Mouse (Mus musculus): Measurements from ENCODE around the gene Hacd2. TPM values are rescaled to one million over a fixed set of nuclear protein-coding genes. Genes with fewer than 3 reads are reported as not detected.
A peak's percentile ranks its signal among the peaks of the same experiment; 100 is the strongest.

Hacd2 gene
- total RNA-seq, 2 experiments from 2014 or later, result 3.2 to 4.8 TPM

DNA sequence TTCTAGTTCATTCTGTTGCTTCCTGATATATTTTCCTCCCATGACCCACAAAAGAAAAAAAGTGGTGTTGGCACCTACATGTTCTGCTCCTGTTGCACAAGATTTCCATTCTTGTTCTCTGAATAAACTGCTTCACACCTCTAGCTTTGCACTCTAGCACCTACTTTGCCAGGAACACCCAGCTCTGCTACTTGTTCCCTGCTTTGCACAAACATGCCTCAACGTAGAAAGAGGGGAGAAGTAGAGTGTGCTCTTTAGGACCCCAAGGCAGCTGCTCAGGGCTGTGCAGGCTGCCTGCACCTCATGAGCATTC lies 32.9 kb downstream of the Hacd2 start:
- DNase-seq, result no peak

DNA sequence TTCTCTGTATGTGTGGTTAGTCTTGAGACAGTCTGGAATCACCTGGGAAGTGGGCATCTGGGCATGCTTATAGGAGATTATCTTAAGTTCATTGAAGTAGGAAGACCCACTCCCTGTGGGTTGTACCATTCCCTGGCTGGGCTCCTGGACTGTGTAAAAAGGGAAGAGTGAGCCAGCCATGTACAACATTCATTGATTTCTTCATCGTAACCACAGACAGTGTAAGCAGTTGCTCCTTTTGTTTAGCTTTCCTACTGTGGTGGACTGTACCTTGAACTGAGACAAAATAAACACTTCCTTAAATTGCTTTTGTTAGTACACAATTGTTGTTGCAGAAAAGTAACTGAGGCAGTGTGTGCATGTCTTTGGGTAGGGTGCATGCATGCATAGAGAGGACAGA lies 33.6 kb downstream of the Hacd2 start:
- no peak for DNase-seq

DNA sequence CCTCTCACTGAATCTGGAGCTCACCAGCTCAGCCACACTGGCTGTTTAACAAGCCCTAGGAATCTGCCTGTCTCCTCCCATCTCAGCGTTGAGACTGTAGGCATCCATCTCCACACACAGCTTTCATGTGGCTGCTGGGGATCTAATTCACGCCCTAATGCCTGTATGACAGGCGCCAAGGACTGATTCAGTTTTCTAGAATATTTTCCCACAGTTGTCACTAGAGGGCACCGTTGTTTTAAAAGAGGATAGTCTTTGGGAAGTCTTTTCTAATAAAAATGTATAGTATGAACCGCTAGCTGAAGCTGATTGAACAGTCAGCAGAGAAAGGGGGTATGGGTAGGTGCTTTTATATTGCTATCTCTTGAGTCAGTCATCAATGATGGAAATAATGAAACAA lies 34.1 kb downstream of the Hacd2 start:
- DNase-seq, result no peak

DNA sequence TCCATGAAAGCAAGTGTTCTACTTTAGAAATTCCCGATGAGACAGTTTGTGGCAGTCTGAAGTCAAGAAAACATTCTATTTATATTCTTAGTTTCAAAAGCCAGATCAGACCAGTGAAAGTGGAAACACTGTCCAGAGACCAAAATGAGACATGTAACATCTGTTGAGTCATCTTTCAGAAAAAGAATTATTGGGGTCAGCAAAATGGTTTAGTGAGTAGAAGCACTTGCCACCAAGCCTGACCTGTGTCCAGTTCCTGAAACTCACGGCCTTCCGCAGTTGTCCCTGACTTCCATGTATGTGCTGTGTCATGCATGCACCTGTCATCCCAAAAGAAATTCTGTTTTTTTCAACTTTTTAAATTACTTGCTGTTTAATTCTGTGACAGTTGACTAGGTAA lies 34.6 kb downstream of the Hacd2 start:
- no peak for DNase-seq

DNA sequence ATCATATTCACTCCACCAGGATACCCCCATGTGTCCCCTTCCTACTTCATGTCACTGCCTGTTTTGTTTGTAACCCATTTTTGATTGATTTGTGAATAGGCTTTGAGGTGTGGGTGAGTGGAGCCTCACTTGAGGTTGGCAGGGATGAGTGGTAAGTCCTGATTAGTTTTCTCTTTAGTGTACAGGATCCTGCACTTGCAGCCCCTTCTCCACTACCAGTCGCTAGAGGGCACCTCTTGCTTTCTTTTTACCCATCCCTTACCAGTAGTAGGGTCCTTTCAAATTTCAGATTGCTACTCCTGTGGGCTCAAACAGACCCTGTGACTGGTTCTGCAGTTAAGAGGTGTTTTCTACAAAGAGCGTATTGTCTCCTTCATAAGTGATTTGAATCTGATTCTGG lies 38.8 kb downstream of the Hacd2 start:
- no peak for DNase-seq

DNA sequence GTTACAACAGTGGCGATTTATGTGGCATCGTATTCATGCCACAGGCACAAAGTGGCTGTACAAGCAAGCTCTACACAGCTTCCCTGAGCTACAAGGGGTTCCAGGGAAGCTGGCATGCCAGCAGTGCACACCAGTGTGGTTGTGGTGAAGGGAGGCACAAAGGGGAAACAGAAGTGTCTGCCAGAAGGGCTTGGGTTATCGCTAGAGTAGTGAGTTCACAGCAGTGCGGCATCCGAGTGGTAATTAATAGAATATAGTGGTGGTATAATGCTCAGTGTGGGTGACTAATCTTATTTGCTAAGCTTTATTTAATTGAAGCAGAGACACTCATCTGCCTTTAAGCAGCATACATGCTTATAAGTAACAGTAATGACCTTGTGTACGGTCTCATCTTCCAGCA lies 43.5 kb downstream of the Hacd2 start:
- no peak for DNase-seq

DNA sequence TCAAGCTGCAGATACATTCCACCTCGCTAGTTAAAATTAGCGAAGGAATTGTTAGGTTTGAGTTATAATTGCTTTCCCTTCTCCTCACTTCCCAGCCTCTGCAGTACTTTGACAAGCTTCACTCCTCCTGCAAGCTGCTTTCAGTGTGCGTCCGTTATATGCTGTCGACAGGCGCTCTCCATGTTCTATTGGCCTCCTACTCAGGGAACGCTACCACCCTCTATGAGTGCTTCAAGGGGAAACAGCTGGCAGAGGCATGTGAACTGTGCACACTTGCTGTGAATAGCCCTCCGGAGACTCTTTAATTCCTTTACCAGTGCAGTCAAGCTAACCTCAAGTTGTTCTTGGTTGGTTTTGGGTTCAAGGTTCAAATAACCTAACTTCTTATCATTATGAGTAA lies 44.9 kb downstream of the Hacd2 start:
- no peak for DNase-seq

DNA sequence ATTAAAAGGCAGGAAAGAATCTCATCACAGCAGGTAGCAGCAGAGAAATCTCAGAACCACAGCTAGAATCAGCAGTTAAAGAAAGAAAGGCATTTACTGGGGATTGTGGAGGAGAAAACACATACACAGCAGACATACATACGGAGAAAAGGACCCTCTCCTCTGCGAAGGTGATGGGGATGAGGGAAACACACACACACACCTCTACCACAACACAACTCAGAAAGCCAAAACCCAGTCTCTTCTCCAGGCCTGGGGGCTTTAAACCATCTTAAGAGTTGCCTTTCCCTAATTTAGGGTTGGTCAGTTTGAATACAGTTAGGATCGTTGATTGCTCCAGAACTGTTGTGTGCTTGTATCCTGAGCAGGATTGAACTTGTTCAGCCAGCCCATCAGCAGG lies 45.4 kb downstream of the Hacd2 start:
- no peak for DNase-seq

DNA sequence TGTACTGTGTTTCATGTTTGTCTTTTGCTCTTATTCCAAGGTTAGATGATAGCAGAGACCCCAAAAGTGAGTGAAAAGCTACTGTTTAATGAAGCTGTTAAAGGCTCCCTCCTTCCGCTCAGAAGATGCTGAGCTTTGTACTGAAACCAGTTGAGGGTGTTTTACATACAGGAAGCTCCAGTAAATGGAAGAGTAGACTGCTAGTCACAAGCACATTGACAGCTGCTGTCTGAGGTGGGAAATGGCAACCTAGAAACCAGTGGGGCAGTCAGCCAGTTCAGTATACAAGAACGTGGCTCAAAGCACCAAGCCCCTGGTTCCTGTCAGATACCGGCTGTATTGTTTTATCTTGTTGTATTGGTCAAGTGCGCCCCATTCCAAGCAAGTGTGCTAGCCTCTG lies 46.7 kb downstream of the Hacd2 start:
- DNase-seq, result no peak

DNA sequence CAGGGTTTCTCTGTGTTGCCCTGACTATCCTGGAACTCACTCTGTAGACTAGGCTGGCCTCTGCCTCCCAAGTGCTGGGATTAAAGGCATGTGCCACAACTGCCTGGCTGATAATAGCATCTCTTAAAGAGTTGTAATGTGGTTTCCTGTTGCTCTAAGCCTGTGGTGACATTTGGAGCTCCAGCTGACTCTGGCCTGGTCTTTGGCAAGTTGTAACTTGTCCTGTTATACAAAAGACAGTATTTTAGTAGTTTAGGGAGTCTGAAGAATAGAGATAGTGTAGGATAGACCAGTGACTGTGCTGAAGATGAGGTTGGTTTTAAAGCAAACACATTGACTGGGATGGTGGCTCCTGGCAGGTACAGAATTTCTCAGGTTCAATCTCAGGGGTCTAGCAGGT lies 52.2 kb downstream of the Hacd2 start:
- DNase-seq, result no peak

DNA sequence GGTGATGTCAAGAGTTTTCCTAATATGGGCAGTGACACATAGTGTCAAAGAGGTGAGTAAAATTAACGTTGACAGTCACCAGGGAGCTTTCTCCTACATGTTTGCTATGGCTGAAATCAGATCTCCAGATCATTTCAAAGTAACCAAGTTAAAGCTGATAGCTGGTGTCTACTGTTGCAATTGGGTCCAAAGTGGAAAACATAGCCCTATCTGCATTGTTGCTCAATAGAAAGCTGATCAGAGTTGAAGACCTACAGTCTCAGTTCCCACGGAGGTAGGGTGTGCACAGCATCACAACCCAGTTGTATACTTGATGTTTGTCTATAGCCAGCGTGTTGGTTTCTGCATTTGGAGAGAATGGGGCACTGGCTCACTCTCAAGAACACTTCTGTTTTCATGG lies 53.4 kb downstream of the Hacd2 start:
- no peak for DNase-seq

DNA sequence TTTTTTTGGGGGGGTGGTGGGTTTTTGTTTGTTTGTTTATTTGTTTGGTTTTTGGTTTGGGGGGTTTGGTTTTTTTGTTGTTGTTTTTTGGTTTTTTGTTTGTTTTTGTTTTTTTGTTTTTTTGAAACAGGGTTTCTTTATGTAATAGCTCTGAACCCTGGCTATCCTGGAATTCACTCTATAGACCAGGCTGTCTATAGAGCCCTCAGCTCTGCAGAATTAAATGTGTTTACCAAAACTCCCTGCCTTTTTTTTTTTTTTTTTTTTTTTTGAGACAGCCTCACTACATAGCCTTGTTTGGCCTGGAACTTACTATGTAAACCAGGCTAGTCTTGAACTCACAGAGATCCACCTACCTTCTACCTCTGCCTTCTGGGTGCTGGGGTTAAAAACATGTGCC lies 71.3 kb downstream of the Hacd2 start:
- DNase-seq, result no peak

DNA sequence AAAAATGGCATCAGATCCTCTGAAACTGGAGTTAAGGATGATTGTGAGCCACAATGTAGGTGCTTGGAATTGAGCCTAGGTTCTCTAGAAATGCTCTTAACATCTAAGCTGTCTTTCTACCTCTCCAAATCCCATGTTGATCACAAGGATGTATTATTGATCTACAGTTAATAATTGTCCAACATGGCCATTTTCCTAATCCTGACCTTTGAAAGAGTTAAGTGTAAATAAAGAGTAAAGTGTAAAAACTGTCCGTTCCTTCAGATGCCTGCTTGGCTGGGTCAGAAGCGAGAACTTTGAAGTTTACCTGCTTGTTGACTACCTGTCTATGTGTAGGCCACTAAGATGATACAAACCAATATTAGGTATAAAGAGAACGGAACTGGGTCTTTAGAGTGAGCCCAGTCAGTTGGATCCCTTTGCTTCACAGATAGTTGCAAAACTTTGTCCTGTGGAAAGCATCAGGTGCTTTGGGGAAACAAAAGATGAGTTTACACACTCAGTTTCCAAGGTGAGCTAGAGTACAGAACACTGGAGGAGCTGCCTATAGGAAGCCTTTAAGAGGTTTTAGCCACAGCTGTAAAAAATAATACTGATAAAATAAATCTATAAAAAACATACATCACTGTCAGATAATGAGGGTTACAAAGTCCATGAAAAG lies 75.8 kb downstream of the Hacd2 start:
- DNase-seq, result no peak

DNA sequence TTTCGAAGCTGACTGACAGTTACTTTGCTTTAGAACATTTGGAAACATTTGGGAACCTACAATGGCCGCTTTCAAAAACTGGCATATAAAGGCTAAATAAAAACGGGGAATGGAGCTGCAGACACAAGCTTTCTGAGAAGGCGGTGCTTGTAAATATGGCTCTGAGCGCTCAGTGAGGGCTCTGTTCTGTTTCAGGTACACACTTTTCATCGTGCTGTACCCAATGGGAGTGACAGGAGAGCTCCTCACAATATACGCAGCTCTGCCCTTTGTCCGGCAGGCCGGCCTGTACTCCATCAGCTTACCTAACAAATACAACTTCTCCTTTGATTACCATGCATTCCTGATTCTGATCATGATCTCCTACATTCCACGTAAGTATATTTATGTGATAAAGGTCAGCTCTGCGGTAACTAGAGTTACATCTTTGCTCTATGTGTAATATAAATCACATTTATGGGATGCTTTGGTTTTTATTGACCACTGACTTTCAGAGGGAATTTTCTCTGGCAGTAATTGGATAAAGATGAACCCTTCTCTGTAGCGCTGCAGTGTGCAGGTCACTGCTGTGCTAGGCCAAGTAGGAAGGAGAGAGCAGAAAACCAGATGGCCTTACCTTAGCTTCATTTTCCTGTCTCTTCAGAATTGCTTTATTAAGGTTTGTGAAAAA lies 79.7 kb downstream of the Hacd2 start:
- DNase-seq, result no peak

DNA sequence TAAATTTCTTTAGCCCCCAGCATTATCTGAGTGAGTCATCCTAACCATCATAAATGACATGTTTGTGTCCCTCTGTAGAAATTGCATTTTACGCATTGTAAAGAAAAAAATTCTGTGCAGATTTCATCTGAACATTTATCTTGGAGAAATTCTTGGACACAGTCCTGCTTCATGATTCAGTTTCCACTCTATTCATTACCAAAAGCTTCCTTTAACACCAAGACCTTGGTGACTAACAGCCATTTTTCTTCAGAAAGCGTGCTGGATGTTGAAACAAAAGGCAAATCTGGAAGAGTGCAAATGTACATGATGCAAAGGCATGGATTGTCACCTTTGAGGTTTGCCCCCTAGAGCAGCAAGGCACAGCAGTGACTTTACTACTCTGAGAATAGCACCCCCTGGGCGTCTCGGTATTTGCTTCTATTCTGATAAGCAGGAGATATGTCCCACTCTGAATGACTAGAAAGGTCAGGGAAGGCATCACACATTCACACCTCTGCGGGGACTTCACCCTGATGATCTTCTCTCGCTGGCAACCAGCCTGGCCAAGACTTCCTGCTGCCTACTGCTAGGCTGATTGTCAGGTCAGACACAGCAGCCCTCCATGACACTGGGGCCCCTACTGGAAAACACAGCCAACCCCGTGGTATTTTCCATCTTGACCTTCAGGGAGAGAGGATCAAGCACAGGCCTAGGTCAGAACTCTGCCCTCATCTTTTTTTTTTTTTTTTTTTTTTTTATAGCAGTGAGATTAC lies 80.8 kb downstream of the Hacd2 start:
- DNase-seq, result no peak

DNA sequence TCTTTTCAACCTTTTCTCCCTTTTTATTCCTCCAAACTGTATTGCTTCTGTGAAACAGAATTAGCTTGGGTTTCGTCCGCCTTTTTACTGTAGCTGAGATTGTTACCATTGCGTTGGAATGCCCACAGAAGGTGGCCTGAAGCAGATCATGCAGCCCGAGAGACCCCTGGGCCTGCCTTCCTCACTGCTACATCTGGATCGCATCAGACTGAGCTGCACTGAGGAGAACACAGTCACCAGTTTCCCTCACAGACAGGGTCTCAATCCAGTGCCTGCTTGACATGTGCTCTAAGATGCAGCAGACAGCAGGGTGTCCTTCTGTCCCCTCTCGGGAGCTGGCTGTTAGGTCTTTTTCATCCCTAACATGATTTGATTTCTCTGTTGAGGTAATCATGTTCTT lies 85.8 kb downstream of the Hacd2 start:
- no peak for DNase-seq

DNA sequence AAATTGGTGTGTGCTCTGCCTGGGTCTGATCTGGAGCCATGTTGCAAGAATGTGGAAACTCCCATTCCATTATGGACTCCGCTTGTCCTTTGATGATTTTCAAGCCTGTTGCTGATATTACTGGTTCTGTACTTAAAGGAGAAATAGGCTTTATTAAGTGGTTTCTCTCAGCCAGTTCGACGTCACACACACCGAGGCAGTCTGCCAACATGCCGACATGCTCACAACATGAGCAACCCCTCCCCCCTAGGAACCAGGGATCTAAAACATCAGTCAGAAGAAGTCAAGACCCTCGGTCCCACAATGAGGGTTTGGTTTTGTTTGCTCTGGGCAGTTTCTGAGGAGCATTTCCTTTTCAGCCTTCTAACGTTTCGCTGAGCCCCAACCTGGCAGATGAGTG lies 86.9 kb downstream of the Hacd2 start:
- no peak for DNase-seq

DNA sequence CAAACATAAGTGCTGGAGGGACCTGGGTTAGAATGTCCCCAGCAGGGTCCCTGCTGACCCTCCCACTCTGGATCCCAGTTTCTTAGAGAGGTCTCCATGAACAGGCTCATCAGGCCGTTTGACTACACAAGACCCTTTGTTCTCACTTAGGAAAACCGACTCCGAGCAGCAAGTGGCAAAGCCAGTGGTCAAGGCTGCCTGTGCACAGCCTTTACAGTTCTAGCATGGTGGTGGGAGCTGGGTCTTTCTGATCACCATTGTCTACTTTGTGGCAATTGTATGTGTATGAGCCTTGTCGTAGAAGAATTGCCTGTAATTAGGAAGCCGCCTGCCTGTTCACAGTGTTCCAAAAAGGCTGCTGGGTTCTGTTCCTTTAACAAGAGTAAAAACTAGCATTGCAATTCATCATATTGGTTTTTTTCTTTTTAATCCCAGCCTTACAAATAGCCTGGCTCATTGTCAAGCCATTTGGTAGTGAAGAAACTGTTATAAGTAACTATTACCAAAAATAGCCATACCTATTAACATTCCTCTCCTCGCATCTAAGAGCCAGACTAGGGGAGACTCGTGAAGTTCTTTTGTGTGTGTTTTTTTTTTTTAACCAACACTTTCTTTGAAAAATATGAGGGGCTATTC lies 87.5 kb downstream of the Hacd2 start:
- no peak for DNase-seq

DNA sequence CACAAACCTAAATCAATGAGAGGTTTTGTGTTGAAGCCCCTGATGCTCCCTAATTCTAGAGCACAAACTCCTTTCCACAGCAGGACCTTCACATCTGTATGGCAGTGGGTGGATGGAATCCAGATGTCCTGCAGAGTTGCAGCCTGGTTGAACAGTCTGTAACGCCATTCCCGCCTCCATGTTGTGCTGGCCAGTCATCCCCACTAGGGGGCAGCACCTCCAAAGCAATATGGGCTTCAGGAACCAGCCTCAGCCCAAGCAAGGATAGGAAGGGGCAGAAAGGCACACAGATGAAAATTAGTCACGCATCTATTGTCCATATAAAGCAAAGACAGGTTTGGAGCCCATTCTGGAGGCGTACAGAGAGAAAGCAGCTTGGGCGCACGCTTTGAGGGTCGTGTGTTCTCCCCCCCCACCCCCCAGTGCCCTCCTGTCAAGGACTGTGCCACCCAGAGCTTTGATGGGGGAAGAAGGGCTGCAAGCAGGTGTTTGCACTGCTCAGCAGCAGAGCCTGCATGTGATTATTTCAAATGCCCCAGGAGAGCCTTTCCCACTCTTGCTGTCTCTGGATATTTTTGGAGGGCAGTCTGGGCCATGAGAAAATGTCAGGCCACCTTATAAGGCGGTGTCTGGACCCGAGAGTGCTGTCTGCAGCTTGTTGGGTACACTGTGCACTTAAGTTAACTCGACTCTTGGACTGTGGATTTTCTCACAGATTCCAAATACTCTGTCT lies 88.3 kb downstream of the Hacd2 start:
- peak; percentile 90 for DNase-seq

DNA sequence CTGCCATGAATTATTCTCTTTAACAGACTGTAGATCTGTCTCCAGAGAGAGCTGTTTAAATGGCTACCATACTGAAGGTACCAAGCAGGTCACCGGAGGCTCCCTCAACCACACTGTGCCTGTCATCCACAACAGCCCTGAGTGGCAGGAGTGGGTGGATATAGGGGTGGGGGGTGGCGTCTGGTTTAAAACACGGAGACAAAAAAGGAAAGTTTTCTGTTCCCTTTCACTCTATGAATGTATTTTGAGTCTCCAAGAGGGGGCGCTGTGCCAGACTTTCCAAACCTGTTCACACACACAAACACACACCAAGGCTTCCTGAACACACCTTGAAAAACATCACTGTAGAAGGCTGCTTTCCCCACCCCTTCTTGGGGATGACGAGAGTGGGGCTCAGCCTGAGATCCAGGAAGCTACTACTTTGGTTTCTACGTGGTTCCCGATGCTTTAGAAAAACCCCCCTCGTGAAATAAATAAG lies 89.0 kb downstream of the Hacd2 start:
- DNase-seq, result peak; percentile 56

DNA sequence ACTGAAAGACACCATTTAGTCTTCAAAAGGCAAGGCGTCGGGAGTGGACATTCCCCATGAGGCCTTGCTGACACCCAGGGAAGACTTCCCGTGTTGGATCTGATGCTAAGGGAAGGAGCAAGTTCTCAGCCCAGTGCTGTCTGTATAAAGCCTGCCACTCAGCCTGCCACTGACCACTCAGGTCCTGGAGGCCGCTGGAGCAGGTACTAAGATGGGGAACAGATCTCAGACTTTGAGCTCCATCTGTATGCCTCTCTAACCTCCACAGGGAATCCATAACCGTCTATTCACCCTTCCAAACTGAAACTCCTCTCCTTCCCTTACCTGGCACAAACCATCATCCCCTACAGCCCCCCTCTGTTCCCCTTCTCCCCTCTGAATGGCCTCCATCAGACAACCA lies 91.3 kb downstream of the Hacd2 start:
- no peak for DNase-seq

DNA sequence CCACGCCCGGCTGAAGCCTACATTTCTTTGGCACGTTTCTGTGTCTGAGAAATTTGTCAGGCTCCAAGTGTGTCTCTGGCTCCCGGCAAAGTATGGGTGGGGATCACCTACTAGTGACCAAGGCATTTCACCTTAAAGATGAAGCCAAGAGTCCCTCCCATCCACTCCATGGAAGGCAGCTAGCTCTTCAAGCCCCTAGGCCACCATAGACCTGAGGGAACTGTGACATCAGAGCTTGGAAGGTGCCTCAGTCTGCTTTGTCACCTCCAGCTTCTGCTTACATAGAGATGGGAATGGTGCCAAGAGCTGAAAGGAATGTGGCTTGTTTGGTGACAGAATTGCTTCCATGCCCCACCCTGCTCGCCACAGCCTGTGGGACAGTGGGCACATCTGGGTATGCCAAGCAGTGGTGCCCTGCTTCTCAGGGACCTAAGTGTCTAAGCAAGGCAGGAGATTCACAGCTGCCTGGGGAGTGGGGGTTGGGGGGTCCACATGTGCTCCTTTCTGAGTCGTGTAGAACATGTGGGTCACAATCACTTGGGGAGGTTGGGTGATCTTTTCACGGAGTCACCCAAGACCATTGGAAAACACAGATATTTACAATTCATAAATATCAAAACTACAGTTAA lies 94.2 kb downstream of the Hacd2 start:
- no peak for DNase-seq

All from gastrocnemius, postnatal 10 days (tissue).